In genomic region chr13:23434426-23434825, GRCm38 (mm10) we compare ENCODE assay signal across 8 mouse cellular contexts. TPM values are rescaled to one million over a fixed set of nuclear protein-coding genes. Genes with fewer than 3 reads are reported as not detected.
DNase-seq lines count a peak whose midpoint lies in the region; ATAC-seq and TF ChIP-seq lines count a peak whose summit lies in the region.

No protein-coding gene starts in this region.

- no peaks in the 10 kb centered on the region for H3K9me3 ChIP-seq in heart, embryonic 10.5 days
- no peaks in the 10 kb centered on the region for H3K9me3 ChIP-seq in E14TG2a.4 (ENCODE audit: low read length)
- no peaks in the 10 kb centered on the region for H3K9me3 ChIP-seq in forebrain, embryonic 14.5 days (replicated peaks; ENCODE audit: control insufficient read depth, low read length)
- H3K9me3 ChIP-seq in liver, embryonic 12.5 days (replicated peaks), result no peaks in the 10 kb centered on the region

- peak overlapping the region; percentile 64; the same call in 1 of the 2 replicates for H3K27ac ChIP-seq in heart, embryonic 10.5 days
- H3K27ac ChIP-seq in forebrain, embryonic 14.5 days (ENCODE audit: low read depth, low read length), result no peak overlapping the region
- peak overlapping the region; percentile 57 for H3K27ac ChIP-seq in liver, embryonic 12.5 days
- no peak overlapping the region for H3K27ac ChIP-seq in layer of hippocampus, adult 2 months

- peak overlapping the region; percentile 20; the same call in 1 of the 2 replicates for H3K4me2 ChIP-seq in forebrain, embryonic 14.5 days (ENCODE audit: low read length)
- peak overlapping the region; percentile 88 for H3K4me2 ChIP-seq in liver, embryonic 12.5 days

- 7% methylated on average over 7 of the region's 7 CpGs for WGBS in heart, embryonic 10.5 days
- 16% methylated on average over 7 of the region's 7 CpGs for WGBS in forebrain, embryonic 14.5 days
- WGBS in liver, embryonic 12.5 days (ENCODE audit: insufficient replicate concordance), result 13% methylated on average over 7 of the region's 7 CpGs

- ATAC-seq in forebrain, embryonic 14.5 days, result no peak
- no peak for ATAC-seq in liver, embryonic 12.5 days
- no peak for ATAC-seq in monocyte, adult 5-6 weeks (replicated peaks; ENCODE audit: insufficient number of reproducible peaks, low FRiP score, low TSS enrichment, poor library complexity, severe bottlenecking)

- DNase-seq in heart, embryonic 10.5 days (ENCODE audit: low spot score), result no peak
- no peak for DNase-seq in heart, adult 18-20 months
- no peak for DNase-seq in forebrain, embryonic 14.5 days (ENCODE audit: low spot score)
- no peak for DNase-seq in adrenal gland, adult 18-20 months (ENCODE audit: low spot score in 2 of 2)
- DNase-seq in layer of hippocampus, adult 2 months (ENCODE audit: low spot score in 2 of 2), result no peak

- H3K4me1 ChIP-seq in heart, embryonic 10.5 days, result peaks cover 16% of the 10 kb centered on the region; the same call in 1 of the 2 replicates
- peaks cover 50% of the 10 kb centered on the region for H3K4me1 ChIP-seq in E14TG2a.4 (replicated peaks; ENCODE audit: low read depth, low read length)
- H3K4me1 ChIP-seq in forebrain, embryonic 14.5 days (ENCODE audit: control insufficient read depth, insufficient read depth, low read length), result peaks cover 4% of the 10 kb centered on the region; the same call in 1 of the 2 replicates
- H3K4me1 ChIP-seq in liver, embryonic 12.5 days, result peaks cover 47% of the 10 kb centered on the region

- H3K36me3 ChIP-seq in heart, embryonic 10.5 days, result no peaks in the 10 kb centered on the region
- H3K36me3 ChIP-seq in E14TG2a.4 (ENCODE audit: insufficient read depth, low read length), result no peaks in the 10 kb centered on the region
- H3K36me3 ChIP-seq in forebrain, embryonic 14.5 days (ENCODE audit: control insufficient read depth, insufficient read depth, low read length), result no peaks in the 10 kb centered on the region
- H3K36me3 ChIP-seq in liver, embryonic 12.5 days, result no peaks in the 10 kb centered on the region

- H3K9ac ChIP-seq in forebrain, embryonic 14.5 days (ENCODE audit: low read length), result no peak overlapping the region
- peak overlapping the region; percentile 75 for H3K9ac ChIP-seq in liver, embryonic 12.5 days

- H3K4me3 ChIP-seq in heart, embryonic 10.5 days, result peak overlapping the region; percentile 73
- peak overlapping the region; percentile 77 for H3K4me3 ChIP-seq in E14TG2a.4 (replicated peaks; ENCODE audit: low read length)
- no peak overlapping the region for H3K4me3 ChIP-seq in forebrain, embryonic 14.5 days (ENCODE audit: low read depth, low read length)
- H3K4me3 ChIP-seq in liver, embryonic 12.5 days, result peak overlapping the region; percentile 72
- H3K4me3 ChIP-seq in layer of hippocampus, adult 2 months, result no peak overlapping the region

- no peaks in the 10 kb centered on the region for H3K27me3 ChIP-seq in heart, embryonic 10.5 days (ENCODE audit: insufficient read depth, poor library complexity, severe bottlenecking)
- H3K27me3 ChIP-seq in E14TG2a.4 (ENCODE audit: insufficient read depth, low read length), result no peaks in the 10 kb centered on the region
- H3K27me3 ChIP-seq in forebrain, embryonic 14.5 days (replicated peaks; ENCODE audit: control insufficient read depth, insufficient read depth, low read length), result no peaks in the 10 kb centered on the region
- no peaks in the 10 kb centered on the region for H3K27me3 ChIP-seq in liver, embryonic 12.5 days (replicated peaks)

- no peak for TF ChIP-seq CTCF in E14TG2a.4 (conservative IDR thresholded peaks at IDR 0.05; ENCODE audit: low read length)
- no peak for TF ChIP-seq CTCF in layer of hippocampus, adult 2 months (conservative IDR thresholded peaks at IDR 0.05)

RNA-seq across cellular contexts. Expression of gene Abt1, which starts 10.8 kb away (rescaled TPM):
- 10.1 and 13.0 TPM in 2 replicates for polyA plus RNA-seq in heart, embryonic 10.5 days (2016; fragmentation: Nextera tagmentation; extraction: Ambion mirVana)
- 1 to 10 TPM; 4.6 to 4.7 TPM for total RNA-seq in heart, adult 18-20 months (2021)
- polyA plus RNA-seq in forebrain, embryonic 14.5 days (2014; fragmentation: Nextera tagmentation; extraction: Ambion mirVana), result 12.9 and 13.8 TPM in 2 replicates
- polyA plus RNA-seq in liver, embryonic 12.5 days (2016; fragmentation: Nextera tagmentation; extraction: Ambion mirVana), result 8.8 and 9.6 TPM in 2 replicates
- 1 to 10 TPM; 7.9 to 8.4 TPM for total RNA-seq in adrenal gland, adult 18-20 months (2021)
- total RNA-seq in monocyte, adult 5-6 weeks (2017), result 12.1 to 15.9 TPM (median 13.2 TPM) in 3 replicates
- total RNA-seq in layer of hippocampus, adult 2 months (2021), result 1 to 10 TPM; 7.8 to 9.7 TPM

RNA-seq across cellular contexts. Expression of gene Btn1a1, which starts 31.3 kb away (rescaled TPM):
- polyA plus RNA-seq in heart, embryonic 10.5 days (2016; fragmentation: Nextera tagmentation; extraction: Ambion mirVana), result 0.04 and 0.96 TPM in 2 replicates
- total RNA-seq in heart, adult 18-20 months (2021), result not detected
- 0.22 TPM in 1 of 2 replicates, not detected in the other for polyA plus RNA-seq in forebrain, embryonic 14.5 days (2014; fragmentation: Nextera tagmentation; extraction: Ambion mirVana)
- 1.9 and 2.5 TPM in 2 replicates for polyA plus RNA-seq in liver, embryonic 12.5 days (2016; fragmentation: Nextera tagmentation; extraction: Ambion mirVana)
- under 1 TPM in 1 of 2 experiments, not detected in 1; 0.10 TPM for total RNA-seq in adrenal gland, adult 18-20 months (2021)
- not detected in 3 replicates for total RNA-seq in monocyte, adult 5-6 weeks (2017)
- not detected for total RNA-seq in layer of hippocampus, adult 2 months (2021)

RNA-seq across cellular contexts. Expression of gene Btn2a2, which starts 54.2 kb away (rescaled TPM):
- 0.30 and 0.75 TPM in 2 replicates for polyA plus RNA-seq in heart, embryonic 10.5 days (2016; fragmentation: Nextera tagmentation; extraction: Ambion mirVana)
- total RNA-seq in heart, adult 18-20 months (2021), result not detected
- polyA plus RNA-seq in forebrain, embryonic 14.5 days (2014; fragmentation: Nextera tagmentation; extraction: Ambion mirVana), result 0.10 TPM in 1 of 2 replicates, not detected in the other
- 0.07 TPM in 1 of 2 replicates, not detected in the other for polyA plus RNA-seq in liver, embryonic 12.5 days (2016; fragmentation: Nextera tagmentation; extraction: Ambion mirVana)
- total RNA-seq in adrenal gland, adult 18-20 months (2021), result not detected
- total RNA-seq in monocyte, adult 5-6 weeks (2017), result not detected in 3 replicates
- under 1 TPM; 0.49 to 0.52 TPM for total RNA-seq in layer of hippocampus, adult 2 months (2021)

Comparison
In these comparisons a context has a peak if more than half of its experiments do, and no peak if none do; other contexts are left out.
1. H3K27ac ChIP-seq: peak in heart, embryonic 10.5 days (single experiment) and liver, embryonic 12.5 days (single experiment); none in forebrain, embryonic 14.5 days (single experiment) and layer of hippocampus, adult 2 months (single experiment).
2. H3K4me3 ChIP-seq: peak in heart, embryonic 10.5 days (single experiment), E14TG2a.4 (single experiment) and liver, embryonic 12.5 days (single experiment); none in forebrain, embryonic 14.5 days (single experiment) and layer of hippocampus, adult 2 months (single experiment).